Mouse (Mus musculus): ENCODE measurements around the gene Uxs1.

Uxs1 gene

GRCm38 (mm10) chr1:43803906-43804474, 23.6 kb downstream of the Uxs1 start:
- no peak for DNase-seq (ENCODE audit: low spot score in 2 of 2)

DNA sequence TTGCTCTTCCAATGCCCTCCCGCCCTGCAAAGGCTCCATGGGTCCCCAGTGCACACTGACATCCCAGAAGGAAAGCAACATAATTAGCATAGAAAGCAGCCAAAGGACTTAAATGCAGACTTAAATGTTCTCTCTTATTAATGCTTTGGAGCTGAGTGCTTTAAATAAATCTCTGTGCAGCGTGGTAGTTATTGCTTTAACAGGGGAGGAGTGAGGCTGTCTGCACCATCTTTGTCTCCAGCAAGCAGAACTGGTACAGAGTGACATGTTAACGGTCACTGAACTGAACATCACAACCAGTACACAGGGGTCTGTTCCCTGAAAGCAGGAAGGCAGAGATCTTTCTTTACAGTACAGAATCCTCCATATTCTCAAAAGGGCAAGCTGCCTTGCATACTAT, 29.6 kb downstream of the Uxs1 start:
- DNase-seq (ENCODE audit: low spot score in 2 of 2), result no peak

- DNase-seq (ENCODE audit: low spot score in 2 of 2), result no peak
These were observed 37.8 kb downstream of the Uxs1 start for GRCm38 (mm10) chr1:43789765-43790164.

GRCm38 (mm10) chr1:43786711-43787110, 40.9 kb downstream of the Uxs1 start:
- no peak for DNase-seq (ENCODE audit: low spot score in 2 of 2)

- no peak for DNase-seq (ENCODE audit: low spot score in 2 of 2)
These were observed 42.3 kb downstream of the Uxs1 start for GRCm38 (mm10) chr1:43785316-43785715.

GRCm38 (mm10) chr1:43783186-43783585, 44.4 kb downstream of the Uxs1 start:
- no peak for DNase-seq (ENCODE audit: low spot score in 2 of 2)

DNA sequence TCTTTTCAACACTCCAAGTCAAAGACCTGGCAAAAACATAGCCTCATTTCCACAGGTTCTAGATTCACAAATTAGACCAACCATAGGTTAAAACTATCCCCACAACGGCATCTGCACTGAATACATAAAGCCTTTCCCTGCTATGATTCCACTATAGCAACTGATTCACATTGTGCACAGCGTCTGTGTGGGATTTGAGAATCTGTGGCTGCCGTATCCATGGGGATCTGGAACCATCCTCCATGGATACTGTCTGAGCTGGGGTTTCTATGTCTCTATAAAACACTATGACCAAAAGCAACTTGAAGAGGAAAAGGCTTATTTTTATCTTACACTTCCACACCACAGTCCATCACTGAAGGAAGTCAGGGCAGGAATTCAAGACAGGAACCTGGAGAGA, 44.9 kb downstream of the Uxs1 start:
- DNase-seq (ENCODE audit: low spot score in 2 of 2), result no peak

- DNase-seq (ENCODE audit: low spot score in 2 of 2), result no peak
These were observed 45.9 kb downstream of the Uxs1 start for GRCm38 (mm10) chr1:43781672-43782071.

- DNase-seq (ENCODE audit: low spot score in 2 of 2), result no peak
These were observed 46.4 kb downstream of the Uxs1 start for GRCm38 (mm10) chr1:43781195-43781594.

DNA sequence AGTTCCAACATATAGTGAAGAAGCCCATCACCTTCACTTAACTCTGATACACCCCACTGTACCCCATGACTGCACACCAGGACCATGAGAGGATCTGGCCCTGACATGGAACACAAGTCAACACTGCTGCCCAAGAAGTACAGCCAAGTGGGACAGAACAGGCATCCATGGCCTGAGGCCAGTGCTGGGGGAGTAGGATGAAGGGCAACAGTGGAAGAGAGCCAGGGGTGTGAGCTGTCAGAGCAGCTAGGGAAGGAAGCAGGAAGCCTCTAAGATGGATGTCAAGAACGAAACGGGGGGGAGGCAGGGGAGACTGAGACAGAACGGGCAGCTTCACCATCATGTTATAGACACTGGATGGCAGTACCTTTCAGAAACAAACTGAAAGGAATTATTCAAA, 51.5 kb downstream of the Uxs1 start:
- no peak for DNase-seq (ENCODE audit: low spot score in 2 of 2)

DNA sequence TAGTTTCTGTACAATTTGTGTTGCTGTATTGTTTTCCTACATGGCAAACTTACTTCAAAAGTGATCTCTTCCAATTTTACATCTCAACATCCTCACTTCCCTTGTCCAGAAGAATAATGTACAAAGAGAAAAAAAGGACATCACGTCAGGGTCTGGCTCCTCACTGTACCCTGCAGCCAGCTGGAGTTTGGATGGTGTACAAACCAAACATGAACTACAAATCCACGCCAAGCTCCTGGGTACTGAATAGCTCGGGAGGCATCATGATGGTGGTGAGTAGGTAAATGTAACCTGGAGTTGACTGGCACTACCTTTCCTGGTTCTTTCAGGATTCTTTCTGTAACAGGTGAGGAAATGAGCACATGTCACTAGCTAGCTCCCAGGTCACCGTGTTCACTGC, 53.5 kb downstream of the Uxs1 start:
- DNase-seq (ENCODE audit: low spot score in 2 of 2), result no peak

DNA sequence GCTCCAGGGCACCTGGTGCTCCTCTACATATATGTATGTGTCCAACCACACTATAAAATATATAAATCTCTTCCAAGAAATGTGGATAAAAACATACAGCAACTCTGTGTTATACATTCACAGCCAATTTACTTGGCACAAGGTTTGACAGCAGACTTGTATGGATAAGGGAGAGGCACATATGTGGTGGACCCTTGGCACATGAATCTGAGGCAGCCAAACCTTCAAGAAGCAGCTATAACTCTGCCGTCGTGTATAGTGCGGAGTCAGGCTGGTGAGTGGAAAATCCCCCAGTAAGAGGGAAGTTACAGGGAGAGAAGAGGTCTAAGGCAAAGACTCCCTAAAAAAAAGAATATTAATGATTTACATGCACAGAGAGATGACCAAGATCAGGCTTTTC, 54.9 kb downstream of the Uxs1 start:
- DNase-seq (ENCODE audit: low spot score in 2 of 2), result no peak

DNA sequence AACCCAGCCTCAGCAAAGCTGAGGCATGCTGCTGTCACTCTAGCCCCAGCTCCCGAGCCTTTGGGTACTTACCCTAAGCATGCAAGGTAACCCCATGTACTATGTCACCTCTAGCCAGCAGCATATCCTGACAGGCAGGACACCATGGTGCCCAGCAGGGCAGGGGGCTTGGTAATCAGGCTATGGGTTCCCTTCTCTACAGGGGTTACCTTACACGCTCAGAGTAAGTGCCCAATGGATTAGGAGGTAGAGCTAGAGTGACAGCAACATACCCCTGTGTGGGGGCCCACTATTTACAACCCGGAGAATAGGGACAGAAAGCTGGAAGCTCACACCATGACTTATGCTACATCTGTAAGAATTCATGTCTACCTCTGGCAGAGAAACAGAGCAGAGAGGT, 57.6 kb downstream of the Uxs1 start:
- no peak for DNase-seq (ENCODE audit: low spot score in 2 of 2)

GRCm38 (mm10) chr1:43769348-43769747, 58.3 kb downstream of the Uxs1 start:
- no peak for DNase-seq (ENCODE audit: low spot score in 2 of 2)

GRCm38 (mm10) chr1:43768385-43768990, 59.1 kb downstream of the Uxs1 start:
- DNase-seq (ENCODE audit: low spot score in 2 of 2), result no peak

DNA sequence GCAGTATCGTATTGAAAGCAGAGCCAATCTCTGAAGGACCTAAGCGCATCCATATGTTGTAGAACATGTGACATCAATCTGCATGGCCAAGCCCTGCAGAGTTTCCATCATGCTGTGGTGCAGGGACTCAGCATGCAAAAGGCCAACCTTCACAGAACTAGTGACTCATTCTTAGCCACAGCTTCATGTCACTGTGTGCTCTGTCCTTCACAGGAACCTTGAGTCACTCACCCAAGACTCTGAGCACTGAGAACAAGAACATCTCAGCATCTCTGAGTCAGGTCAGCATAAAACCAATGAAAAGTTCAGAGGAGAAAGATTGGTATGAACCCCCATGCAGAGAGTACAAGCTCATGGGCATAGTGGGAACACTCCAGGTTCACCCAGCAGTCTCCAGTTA, 61.3 kb downstream of the Uxs1 start:
- DNase-seq (ENCODE audit: low spot score in 2 of 2), result no peak

DNA sequence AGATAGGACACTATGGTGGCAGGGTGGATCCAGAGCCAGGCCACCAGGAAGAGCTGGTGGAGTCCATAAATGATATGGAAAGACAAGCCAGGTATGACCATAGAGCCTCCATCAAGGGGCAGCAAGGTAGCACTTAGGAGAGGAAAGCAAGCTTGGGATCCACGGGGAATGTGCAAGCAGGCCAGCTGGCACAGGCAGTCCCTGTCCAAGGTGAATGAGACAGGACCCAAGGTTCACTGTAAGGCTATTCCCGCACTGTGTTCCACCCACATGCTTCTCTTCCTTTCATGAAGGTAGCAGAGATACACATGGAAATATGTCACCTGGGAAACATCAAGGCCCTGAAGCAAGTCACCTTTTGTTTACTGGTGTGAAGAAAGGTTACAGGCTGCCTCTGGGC, 63.1 kb downstream of the Uxs1 start:
- no peak for DNase-seq (ENCODE audit: low spot score in 2 of 2)

GRCm38 (mm10) chr1:43760085-43760484, 67.5 kb downstream of the Uxs1 start:
- no peak for DNase-seq (ENCODE audit: low spot score in 2 of 2)

GRCm38 (mm10) chr1:43754448-43755312, 72.9 kb downstream of the Uxs1 start:
- DNase-seq (ENCODE audit: low spot score in 2 of 2), result no peak

DNA sequence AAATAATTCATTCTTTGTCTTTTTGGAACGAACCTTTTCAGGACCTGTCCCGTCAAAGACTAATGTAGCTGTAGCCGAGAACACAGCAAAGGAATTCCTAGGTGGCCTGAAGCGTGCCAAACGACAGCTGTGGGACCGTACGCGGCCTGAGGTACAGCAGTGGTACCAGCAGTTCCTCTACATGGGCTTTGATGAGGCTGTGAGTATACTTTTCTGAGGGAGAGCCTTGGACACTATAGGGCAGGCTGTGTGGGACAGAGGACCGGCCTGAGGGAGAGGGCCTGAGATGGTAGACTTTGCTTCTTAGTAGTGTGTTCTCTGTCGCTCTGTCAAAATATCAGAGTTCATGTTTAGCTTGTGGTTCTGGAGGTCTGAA, 89.1 kb downstream of the Uxs1 start:
- DNase-seq (ENCODE audit: low spot score in 2 of 2), result no peak

- peak in 1 of 2 experiments; percentile 33 for DNase-seq (ENCODE audit: low spot score in 2 of 2)
These were observed 89.6 kb downstream of the Uxs1 start for GRCm38 (mm10) chr1:43737812-43738518.

GRCm38 (mm10) chr1:43732657-43733056, 94.9 kb downstream of the Uxs1 start:
- DNase-seq (ENCODE audit: low spot score in 2 of 2), result no peak
